Mouse (Mus musculus) cerebellum, adult 9-11 months (tissue): ENCODE data around the gene Tlr3.
A peak's percentile ranks its signal among the peaks of the same experiment; 100 is the strongest.

Experiments
- DNase-seq: peaks from one replicate; pipeline ENCODE4 v3.0.0; 2022

Tlr3 gene

DNA sequence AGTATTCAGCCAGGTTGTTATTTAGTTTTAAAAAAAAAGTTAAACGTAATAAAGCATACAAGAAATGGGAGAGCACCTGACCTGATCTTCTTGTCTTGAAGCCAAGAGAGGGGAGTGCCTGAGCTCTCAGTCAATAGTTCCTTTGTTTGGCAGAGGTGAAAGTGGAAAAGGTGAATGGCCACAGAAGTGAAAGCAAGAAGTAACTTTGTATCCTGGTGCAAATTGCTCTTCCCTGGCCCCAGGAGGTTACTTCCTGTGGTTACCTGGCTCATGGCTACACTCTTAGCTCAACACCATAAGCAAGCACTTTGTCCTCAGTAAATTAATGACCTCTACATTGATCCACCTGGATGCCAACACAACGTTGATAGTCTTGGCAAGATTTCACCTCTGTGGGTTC lies at the start of gene Tlr3:
Gene Tlr3, minus strand, starts transcription at position 199 of the 400 bp plus-strand sequence.
- no peak for DNase-seq

DNA sequence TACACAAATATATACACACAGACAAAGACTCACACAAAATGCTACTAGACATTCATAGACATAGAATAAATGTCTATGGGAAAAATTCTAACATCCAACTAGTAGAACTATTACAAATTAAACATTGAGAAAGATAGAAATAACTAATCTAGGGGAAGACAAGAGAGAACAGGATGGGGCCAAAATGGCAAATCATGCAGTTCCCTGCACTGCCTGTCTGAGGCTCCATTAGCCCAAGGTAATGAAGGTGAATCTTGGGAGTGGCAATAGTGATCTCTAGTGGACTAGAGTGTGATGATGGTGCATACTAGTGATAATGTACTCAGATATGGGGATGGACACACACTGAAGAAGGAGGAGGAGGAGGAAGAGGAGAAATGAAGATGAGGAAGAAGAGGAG lies 47.0 kb upstream of the Tlr3 start:
- no peak for DNase-seq

DNA sequence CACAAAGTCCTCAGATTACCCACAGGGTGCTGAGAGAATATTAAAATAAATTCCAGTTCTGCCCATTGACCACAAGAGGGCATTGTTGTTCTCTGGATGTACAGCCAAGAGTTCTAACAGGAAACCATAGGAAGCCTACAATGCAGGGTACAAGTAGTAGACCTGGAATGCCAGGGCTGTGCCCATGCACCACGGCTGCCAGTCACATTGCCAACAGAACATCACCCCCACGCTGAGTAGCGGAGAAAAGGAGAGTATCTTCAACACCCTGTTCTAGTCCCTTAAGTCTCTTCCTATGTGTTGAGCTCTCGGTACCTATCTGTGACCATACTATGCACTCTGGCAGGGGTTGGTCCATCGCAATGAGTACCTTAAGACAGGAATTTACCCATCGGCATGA lies 43.5 kb upstream of the Tlr3 start:
- DNase-seq: peak; percentile 44

DNA sequence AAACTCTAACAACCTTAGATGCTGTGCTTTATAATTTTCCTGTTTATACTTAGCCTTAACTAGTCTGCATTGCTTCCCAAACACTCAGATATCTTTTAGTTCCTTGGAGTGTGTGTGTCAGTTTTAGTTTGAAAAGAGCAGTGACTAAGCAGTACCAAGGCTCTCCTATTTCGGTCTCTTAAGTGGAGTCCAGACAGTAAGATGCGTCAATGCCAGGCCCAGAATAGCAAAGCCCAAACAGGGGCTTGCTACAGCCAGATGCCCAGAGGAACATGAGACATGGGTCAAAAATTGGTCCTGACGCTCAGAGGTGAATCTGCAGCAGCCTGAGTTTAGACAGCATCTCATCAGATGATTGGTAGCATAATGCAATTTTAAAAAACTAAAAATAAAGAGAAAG lies 41.2 kb upstream of the Tlr3 start:
- DNase-seq: no peak

DNA sequence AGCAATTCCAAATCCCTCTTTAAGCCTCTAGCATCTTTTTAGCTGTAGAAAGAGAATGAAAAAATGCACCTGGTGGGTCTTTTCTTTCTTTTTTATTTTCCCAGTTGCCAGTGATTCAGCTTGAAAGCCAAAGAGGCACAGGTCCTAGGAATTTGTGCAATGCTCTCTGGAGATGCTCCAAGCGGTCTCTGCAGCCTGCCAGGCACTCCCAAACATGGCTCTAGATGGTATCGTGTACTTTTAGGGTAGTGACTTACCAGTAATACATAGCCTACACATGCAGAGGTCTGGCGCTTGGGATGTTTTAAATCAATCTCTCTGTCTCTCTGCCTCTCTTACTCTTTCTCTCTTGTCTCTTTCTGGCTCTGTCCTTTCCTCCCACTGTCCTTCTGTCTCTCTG lies 38.0 kb upstream of the Tlr3 start:
- DNase-seq: no peak

DNA sequence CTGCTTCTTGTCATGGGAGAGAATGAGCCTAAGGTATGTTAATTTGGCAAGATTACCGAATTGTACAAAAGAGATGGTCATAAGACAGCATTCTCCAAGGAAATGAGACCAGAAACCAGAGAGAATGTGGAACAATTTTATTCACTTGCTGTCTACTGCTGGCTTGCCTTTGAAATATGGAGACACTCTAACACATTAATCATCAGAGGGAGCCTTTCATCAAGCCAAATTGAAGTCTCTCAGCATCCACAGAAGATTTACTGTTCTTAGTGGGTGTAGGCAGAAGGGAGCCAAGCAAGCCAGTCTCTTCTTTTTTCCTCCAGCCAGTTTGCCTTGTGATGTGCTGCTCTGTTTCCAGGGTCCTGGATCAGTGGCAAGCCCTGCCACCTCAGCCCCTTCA lies 37.4 kb upstream of the Tlr3 start:
- no peak for DNase-seq

DNA sequence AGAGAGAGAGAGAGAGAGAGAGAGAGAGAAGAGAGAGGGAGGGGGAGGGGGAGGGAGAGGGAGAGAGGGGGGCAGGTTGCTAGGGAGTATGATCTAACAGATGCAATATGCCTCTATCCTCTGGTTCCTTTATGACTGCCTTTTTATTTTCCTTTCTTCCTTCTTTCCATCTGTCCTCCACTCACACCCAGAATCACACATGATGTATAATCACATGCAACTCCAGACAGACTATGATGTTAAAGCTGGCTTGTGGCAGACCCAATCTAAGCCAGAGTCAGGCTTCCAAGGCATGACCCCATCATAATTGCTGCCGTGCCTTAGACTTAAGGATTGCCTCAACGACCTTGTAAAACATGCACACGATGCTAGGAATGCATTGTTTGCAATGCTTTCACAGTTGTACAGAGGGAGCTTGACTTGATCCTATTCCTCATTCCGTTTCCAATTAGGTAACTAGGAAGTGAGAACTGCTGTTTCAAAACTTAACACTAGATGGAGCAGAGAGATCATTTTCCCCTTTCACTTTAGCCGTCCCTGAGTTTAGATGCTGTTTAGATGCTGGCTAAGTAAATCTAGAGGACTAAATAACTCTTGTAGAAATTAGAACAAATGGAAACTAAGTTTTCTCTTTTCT lies 28.1 kb upstream of the Tlr3 start:
- no peak for DNase-seq

DNA sequence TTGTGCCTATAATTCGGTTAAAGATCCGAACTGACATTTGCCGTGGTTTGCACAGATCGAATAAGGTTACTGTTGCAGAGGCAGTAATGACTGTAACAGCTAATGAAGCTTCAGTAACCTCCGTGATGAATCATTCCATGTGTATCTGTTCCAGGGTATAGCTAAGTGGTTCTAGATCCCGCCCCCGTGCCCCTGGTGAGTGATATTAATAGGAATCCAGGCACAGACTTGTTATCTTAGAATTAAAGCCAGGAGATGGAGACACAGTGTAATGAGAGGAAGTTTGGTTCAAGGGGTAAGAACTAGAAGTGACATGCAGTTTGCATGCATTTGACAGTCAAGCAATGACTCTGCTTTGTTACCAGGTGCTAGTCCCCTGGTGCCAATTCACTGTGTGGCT lies 9.3 kb upstream of the Tlr3 start:
- DNase-seq: no peak

DNA sequence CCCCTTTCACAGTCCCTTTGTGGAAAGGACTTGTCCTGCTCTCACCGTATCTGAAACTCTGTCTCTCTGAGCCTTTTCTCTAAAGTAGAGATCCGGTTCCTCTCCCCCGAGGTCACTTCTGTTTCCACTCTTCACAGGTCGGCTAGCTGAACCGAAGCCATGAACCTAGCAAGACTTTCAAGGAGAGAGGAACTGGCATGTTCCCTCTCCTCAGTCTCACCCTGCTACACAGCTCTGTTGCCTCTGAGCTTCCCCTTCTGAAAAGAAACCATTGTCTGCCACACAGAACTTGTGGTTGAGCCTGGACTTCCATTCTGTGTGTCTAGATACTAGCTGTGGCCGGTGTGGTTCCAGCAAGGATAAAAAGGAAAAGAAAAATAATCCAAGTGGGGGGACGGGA lies 4.1 kb upstream of the Tlr3 start:
- DNase-seq: no peak

DNA sequence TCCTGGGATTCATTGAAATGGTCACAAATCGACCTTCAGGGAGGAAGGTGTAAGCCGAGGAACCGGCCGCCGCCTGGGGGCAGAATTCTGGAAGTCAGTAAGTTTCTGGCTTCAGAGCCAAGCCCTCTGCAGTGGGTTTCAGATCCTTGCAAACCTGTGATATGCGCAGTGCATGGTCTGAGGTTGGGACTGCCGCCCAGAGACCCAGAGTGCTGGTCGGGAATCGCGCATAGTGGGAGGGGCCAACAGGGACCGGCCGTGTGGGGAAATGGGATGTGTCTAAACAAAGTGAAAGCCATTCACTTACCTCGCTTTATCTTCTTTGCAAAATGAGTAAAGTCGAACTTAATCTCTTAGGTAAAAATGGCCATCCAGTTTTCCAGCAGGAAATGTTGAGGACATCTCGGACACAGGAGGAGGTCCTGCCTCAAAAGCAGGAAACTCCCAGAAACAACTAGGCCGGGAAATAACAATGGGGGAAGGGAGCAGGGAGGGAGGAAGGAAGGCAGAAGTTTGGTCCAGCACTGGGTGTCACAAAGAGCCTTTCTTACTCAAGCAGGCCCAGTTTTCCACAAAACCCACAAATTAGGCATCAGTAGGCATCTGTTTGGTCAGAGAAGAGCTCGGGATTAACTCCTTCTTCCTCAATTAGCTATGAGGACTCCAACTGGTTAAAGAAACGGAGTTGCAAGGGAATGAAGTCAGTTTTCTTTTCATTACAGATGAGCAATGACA lies 567 bp downstream of the Tlr3 start:
- peak; percentile 20 for DNase-seq

DNA sequence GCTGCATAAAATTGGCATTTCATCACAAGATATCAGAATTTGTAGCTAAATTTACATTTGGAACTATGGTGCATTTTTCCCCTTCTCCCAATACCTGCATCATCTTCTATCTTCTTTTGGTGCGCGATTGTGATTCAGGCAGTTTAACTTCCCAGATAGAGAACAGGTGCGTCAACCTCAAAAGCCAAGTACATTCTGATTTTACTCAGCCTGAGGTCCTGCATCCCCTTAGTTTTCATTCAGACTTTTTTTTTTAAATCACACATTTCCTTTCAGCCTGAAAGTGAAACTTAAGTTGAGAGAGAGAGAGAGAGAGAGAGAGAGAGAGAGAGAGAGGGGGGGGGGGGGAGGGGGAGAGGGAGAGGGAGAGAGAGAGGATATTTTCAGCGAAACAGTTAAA lies 1.2 kb downstream of the Tlr3 start:
- DNase-seq: no peak

DNA sequence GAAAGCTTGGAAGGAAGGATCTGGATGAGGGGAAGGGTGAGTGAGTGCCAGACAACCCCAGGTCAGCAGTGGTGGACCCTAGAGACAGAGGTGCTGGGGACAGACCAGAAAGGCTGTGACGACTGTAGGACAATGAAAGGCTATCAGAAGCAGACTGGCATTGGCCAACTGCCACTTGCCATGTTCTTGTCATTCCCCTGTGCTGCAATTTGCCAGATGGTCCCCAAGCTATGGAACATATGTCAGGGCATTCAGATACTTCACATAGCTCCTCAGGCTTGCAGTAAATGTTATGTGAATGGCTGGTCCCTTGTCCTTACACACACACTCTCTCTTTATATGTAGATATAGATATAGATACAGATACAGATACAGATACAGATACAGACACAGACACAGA lies 27.6 kb downstream of the Tlr3 start:
- DNase-seq: no peak

DNA sequence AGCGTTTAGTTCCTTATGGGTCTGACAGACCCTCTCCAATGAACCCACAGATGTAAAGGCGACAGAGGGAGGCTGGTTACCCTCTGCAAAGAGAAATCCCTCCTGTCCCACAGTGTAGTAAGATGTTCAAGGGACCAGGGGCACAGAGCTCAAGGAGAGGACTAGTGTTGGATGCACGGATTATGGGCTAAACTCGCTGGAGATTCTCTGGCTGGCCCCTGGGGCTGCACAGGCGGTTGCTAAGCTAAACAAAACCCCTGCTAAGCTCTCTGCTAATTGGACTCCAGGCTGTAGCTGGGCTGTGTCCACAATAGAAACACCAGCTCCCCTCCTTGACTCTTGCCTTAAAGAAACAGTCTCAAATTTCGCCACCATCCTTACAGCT lies 28.9 kb downstream of the Tlr3 start, which contains the start of gene Fam149a:
Gene Fam149a, minus strand, starts transcription at position 329 of the 385 bp plus-strand sequence.
- DNase-seq: no peak

DNA sequence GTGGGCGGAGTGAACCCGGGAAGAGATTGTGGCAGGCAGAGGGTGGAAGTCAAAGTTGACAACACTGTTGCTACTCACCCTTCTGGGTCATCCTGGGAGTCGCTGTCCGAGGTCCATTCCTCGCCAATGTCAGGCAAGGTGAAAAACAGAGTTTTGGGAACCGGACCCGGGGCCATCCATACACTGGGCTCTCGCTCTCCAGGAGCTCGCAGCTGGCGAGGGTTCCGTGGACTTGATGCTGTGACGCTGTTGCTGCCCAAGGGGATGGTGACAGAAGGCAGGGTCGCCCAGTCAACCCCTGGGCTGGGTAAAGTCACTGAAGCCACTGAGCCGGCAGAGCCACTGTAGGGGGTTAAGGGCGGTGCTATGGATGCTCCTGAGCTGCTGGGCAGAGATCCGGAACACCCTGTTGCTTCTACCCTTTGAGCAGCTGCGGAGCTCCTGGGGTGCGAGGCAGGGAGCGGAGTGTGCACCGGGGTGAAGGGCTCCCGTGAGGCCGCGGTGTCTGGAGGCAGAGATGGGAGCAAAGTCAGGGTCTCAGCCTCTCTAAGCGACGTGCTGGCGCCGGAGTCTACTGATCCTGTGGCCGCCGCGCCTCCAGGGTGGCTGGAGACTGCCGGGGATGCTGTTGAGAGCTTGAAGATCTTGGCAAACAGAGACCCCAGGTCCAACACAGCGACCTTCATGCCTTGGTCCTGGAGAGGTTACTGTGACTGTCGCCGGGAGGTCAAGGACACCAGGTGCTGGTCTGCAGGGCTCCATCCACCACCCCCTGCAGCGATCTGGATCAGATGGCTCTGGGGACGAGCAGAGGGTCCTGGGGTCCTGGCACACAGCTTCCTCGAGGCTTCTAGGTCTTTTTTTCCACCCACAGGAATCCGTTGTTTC lies 29.6 kb downstream of the Tlr3 start:
- no peak for DNase-seq

DNA sequence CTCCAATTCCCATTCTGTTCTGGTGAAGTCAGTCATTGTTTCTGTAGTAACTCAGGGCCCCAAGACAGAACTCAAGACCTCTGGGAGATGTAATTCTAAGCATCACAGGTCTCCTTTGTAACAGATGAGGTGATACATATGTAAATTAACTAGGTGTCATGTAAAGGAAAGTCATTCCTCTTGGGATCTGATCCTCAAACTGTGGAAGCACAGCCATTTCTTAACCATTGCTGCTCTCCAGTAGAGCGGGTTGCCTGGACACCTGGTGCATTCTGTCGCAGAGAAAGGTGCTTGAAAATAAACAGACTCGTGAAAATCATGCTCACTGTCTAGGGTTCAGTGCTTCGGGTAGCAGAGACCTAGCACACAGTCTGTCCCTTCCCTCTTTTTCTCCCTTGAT lies 30.3 kb downstream of the Tlr3 start:
- no peak for DNase-seq

DNA sequence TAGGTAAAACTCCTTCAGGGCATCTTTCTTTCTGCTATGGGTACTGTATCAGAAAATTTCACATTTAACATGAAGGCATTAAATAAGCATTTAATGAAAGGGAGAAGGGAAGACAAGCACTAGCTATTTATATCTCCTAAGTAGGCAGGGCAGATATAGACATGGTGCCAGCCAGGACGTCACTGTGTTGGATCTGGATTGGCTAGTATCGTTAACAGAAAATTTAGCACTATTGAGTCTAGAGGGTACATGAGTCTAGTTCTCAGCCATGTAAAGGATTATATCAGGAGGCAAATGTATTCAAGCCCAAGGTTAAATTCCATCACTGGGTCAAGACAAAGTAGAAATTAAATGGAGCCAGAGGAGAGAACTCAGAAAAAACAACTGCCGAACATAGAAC lies 36.8 kb downstream of the Tlr3 start:
- DNase-seq: no peak

DNA sequence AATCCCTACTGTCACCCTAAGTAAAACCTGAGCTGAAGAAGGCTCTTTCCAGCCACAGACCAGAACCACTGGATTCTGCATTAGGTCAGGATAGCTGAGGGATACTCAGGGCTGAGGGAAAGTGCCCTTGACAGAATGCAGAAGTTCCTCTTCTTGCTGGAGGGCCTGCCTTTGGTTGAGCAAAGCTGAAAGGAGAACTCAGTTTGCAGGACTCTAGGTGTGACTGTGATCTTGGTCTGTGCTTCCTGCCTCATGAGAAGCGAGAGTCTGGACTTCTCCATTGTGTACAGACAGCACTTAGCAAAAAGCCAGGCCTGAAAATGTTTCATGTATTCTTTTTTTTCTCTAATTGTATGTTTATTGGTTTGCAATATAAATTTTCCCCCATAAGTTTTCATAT lies 43.7 kb downstream of the Tlr3 start:
- no peak for DNase-seq

DNA sequence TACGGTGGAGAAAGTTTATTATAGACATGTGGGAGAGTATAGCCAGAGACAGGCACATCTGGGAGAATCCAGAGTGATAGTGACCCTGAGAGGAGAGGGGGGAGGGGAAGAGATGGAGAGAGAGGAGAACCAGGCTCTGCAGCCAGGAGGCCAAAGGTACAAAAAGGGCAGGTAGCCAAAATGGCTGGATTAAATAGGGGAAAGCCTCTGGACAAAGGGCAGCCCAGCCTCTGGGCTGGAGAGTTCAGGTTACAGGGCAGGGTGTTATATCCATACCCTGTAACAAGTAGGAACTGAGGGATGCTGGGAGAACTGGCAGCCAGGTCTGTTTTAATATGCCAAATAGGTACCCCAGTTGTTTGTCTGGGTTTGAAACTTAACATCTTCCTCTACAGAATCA lies 47.7 kb downstream of the Tlr3 start:
- DNase-seq: no peak

DNA sequence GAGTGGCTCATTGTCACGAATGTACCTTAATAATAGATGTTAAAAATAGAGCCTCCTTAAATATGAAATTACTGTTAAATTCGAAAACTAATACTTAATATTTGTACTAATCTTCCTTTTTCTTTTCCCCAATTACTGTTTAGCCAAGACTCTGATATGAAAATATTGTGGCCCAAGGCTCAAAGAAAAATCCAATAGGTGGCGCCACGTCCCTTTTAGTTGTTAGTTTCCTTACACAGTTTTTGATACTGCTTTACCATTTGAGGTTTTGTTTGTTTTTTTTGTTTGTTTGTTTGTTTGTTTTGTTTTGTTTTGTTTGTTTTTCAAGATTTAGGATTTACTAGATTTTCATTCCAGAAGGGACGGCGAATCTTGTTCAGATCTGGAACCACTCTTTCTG lies 48.6 kb downstream of the Tlr3 start:
- no peak for DNase-seq

DNA sequence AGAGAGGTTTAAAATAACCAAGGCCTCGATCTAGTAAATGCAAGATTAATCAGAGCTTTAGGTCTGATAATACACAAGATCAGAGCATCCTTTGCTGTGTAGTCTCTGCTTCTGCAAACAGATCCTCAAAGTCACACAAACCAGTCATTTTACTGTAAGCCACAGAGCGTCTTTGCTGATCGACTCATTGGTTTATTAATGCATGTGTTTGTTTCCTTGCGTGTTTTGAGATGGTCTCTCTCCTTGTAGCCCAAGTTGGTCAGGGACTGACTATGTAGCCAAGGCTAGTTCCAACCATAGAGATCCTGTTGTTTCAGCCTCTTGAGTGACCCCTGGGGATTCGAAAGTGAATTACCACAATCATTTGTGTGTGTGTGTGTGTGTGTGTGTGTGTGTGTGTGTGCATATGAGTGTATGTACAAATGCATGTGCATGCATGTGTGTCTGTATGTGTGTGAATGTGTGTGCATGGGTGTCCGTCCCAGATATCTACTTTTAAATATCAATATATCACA lies 51.7 kb downstream of the Tlr3 start:
- DNase-seq: peak; percentile 11

DNA sequence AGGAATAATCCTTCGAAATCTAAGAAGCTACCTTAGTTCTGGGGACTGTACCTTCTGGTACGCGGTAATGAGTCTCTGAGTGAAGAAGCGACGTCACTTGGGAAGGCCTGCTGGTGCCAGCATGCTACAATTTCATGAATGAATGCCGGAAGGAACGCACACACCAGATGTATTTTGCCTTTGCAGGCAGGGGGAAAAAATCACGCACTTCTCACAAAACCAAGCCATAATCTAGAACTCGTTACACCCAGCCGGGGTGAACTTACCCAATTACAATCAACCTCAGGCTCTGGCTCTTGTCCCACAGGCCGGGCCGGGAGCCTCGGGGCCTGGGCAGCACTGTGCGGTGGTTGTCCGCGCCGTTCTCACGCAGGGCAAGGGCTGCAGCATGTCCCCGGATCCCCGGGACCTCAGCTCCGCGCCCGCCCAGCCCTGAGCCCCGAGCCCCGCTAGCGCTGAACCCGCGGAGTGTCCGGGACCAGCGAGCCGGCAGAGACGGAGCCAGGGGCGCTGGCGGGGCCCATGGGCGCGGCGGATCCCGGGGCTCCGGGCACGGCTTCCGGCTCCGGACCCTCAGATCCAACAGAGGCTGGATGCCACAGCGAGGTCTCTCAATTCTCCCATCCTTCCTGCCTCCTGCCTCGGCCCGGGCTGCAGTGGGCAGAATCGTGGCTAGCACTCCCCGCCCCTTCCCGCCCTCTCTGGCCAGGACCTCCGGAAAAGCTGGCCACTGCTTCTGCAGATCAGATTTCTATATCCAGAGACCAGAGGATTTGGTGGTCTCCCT lies 52.6 kb downstream of the Tlr3 start:
- DNase-seq: peak; percentile 50

DNA sequence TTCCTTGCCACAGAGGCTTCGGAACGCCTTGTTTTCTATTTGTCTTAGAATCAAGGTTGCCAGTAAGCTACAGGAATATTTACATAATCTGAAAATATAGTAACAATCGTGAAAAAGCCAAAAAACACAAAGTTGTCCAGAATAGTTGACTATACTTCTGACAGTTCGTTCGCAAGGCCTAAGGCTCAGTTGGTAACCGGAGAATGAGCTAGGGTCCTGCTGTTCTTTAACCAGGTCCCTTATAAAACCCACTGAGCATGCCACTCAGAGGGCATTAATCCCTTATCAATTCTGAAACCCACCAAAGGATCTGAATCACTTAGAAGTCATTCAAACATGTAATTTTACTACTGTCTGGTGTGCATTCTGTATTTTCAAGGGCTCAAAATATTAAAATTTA lies 55.1 kb downstream of the Tlr3 start:
- DNase-seq: no peak
